Mouse (Mus musculus): ENCODE data around the gene Pdhb.

Gene Pdhb

DNA sequence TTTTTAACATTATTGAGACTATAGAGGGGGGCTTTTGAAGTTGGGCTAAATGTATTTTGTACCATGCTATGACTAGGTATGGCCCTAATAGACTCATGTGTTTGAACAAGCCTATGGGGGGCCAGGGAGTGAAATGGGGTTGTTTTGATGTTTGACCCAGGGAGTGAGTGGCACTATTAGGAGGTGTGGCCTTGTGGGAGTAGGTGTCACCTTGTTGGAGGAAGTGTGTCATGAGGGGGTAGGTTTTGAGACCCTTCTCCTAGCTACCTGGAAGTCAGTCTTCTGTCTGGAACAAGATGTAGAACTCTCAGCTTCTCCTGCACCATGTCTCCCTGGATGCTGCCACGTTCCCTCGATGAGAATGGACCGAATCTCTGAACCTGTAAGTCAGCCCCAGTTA, 17.7 kb upstream of the Pdhb start:
- DNase-seq = no peak

DNA sequence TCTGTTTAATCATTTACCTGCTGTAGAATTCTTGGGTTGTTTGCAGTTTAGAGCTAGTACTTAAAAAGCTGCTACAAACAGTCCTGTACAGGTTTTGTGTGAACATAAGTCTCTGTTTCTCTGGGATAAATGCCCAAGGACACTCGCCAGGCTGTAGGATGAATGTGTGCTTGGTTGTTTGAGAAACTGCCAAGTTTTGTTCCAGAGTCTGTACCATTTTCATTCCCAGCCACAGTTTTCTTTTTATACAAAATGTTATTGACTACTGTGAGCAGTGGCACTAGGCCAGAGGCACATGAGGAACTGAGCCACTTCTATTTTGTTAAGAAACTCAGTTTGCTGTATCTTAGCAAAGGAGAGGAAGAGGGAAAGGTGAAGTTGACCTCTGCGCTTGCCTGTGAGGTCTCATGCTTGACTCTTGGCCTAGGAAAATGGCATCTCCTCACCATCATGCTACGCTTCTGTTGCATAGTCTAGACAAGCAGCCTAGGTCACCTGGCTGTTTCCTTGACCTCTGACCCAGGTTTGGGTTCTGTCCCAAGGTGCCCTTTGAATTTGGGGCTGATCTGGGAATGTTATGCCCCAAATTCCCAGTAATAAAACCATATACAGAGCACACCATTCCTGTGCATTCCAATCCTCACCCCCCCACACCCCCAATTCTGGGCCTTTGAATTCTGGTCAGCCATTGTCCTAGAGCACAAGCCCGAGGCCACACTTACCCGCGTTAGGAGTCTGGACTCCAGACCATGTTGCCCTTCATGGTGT, 13.6 kb upstream of the Pdhb start:
- DNase-seq = no peak

DNA sequence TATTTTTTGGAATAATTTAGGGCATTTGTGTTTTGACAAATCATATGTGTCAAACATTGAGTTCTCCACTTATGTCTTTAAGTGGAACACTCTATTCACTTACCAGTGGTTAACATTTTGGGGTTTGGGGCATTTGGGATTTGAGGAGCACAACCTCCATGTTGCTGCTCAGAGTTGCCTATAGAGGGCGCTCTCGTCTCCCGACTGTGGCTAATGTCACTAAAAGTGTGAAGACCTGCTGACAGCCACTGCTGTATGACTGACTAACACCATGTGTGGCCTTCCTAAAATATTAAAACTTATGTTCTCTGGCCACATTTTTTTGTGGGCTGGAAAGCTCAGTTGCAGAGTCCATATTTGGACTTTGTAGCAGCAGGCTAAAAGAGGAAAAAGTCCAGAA, 10.5 kb upstream of the Pdhb start:
- no peak for DNase-seq

DNA sequence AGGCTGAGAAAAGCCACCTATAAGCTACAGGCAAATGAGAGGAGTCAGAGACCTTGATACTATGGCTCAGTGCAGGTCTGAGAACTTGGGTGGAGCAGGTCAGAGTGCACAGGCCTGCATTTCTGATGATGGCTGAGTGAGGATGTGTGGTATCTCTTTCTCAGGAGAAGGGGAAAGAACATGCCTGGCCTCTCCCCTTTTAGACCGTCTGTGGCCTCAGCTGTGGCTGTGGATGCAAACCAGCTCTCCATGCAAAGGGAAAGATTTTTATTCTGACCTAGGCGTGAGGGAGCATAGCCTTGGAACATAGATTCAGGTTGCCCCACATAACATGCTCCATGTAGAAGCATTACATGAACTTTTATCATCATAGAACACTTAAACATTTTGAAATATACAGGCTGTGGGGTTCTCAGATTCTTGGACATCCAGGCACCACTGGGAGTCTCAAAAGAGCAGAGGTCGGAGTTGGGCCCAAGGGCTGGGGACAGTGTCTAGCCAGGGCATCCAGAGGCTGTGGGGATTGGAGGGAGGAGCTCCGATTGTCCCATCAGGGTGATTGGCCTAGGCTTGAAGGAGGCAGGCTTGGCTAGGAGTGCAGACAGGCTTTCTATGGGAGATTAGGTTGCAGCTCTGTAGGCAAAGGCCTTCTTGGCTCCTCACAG, 7.7 kb upstream of the Pdhb start:
- DNase-seq = no peak

DNA sequence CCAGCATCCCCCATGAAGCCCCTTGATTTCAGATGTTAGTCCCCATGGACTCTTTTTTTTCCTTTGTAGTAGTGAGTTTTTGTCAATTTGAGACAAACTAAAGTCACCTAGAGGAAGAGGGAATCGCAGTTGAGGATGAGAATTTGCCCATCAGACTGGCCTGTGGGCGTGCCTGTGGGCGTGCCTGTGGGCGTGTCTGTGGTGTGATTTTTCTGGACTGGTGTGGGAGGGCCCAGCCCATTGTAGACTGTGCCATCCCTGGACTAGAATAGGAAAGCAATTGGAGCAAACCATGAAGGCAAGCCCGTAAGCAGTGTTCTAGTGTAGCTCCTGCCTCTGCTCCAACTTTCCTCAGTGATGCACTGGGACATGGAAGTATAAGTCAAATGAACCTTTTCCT, 3.4 kb upstream of the Pdhb start:
- no peak for DNase-seq

DNA sequence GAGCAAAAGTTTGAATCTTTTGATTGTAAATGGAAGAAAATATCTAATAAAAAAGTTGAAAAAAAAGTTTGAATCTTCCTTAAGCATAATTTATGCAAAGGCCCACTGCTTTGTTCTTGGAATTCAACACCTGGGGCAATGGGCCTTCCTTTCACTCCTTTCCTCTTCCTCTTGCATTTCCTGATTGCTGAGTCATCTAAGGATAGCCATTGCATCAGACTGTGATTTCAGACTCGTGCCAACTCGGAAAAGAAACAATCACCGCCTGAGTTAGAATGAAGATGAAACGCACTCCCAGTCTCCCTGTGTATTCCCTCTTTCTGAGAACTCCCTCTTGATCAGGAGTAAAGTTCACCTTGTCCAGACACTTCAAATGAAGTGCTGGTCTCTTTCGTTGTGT, 1.8 kb upstream of the Pdhb start:
- no peak for DNase-seq

DNA sequence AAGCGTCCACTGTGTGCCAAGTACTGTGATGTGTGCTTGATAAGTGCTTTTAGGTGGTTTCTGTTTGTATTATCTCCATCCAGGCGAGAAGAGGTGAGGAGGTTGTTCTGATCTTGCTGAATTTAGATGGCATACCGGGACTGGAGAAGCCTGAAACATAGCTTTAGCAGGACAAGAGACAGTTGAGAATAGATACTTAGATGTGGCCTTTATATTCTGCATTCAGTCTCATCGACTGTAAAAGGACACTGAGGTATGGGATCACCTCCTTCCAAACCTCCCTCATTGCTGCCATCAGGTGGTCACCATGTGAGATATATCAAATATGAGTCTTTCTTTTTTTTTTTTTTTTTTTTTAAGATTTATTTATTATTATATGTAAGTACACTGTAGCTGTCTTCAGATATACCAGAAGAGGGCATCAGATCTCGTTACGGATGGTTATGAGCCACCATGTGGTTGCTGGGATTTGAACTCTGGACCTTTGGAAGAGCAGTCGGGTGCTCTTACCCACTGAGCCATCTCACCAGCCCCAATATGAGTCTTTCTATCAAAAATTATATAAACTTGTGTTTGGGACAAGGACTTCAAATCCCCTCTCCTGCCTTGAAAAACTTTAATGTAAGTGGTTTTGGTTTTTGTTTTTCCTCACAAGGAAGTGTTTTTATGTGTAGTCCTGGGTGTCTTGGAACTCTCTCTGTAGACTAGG, 871 bp upstream of the Pdhb start:
- peak; percentile 61 for DNase-seq

DNA sequence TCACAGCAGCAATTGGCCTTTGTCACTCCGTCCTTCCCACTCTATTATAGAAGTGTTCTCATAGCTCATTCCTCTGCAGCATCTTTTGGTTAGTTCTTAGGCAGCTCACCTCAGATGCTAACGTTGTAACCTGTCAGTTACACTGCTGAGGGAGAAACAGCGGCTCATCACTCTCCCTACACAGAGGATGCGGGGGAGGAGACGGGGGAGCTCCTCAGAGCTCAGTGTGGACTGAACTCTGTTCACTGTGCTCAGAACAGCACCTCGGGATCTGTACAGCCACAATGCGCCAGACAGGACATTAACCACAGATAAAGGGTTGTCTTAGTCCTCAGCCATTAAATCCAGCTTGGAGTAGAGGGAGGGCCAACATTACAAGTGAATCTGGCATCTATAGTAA, 8.4 kb downstream of the Pdhb start:
- DNase-seq = no peak

DNA sequence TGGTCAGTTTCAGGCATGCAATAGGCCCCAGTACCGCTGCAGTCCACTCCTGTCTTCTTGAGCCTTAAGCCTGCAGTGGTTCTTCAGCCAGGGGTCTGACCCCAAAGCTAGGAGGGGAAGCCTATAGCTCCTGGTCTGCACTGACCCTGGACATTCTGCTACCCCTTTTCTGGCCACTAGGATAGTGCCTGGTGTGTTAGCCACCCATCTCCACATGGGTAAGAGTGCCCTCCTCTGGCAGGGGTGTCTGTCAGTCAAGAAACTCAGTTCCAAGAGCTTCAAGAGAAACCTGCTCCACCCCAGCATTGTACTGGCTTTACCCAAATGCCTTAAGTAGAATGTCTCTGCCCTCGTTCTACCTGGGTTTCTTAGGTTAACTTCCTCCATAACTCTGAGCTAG, 11.0 kb downstream of the Pdhb start:
- no peak for DNase-seq

DNA sequence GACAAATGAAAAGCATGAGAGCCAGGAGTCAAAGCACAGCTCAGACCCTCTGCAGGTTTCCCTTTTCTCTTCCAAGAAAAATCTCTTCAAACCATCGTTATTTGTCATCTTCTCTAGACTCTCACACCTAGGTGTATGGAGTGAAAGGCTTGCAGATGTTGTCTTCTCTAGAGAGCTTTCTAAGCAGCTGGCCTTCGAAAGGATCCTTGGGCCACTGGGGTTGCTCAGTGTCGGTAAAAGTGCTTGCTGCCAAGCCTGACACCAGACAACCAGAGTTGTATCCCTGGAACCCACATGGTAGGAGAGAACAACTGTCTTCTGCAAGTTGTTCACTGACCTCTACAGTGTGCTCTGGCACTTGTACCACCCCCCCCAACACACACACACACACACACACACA, 13.7 kb downstream of the Pdhb start:
- DNase-seq = no peak

DNA sequence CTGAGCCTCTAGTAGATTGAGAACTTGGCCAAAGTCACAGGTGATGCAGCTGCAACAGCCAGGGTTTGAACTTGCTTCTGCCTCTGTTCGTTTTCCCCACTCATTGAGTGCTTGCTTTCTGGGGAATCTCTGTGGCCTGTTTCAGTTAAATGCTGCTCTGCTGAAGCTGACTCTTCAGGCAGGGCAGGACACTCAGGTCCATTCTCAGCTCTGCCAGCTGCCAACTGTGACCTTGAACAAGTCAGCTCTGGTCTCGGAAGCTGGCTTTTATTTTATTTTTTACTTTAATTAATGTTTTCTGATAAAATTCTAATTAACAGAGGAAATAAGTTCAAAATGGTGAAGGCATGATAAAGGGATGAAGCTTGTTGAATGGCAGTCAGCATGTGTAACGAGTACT, 14.1 kb downstream of the Pdhb start:
- DNase-seq = no peak

DNA sequence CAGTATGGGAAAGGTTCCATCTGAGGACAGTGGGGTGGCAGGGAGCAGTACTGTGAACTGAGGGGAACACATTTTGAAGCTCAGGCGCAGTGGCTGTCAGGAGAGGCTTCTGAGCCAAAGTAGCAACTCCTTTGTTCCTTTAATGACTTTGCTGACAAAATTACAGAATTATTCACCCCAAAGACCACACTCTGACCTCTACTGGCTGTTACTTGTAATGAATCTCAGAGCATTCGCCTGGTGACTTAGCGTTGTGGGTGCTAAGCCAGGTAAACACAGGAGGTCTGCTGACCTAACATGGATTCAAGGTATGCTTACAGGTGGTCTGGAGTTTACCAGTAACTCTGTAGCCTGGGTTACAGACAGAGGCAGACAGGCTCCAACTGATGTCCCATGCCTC, 15.9 kb downstream of the Pdhb start:
- no peak for DNase-seq

DNA sequence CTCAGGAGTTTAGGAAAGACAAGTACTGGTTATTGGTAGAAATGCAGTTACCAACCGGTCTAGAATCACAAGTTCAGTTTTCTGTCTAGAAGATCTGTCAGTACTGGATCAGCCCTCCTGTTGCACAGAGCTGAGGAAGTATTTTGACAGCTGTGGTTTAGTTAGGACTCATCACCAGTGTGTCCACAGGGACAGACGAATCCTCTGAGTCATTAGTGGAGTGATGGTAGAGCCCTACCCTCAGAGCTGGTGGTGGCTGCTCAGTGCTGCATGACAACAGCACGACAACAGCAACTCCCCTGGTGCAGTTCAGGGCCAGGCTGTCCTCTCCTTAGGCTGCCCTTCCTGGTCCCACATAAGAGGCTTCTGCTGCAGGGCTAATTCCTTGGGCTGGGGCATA, 18.8 kb downstream of the Pdhb start:
- no peak for DNase-seq

DNA sequence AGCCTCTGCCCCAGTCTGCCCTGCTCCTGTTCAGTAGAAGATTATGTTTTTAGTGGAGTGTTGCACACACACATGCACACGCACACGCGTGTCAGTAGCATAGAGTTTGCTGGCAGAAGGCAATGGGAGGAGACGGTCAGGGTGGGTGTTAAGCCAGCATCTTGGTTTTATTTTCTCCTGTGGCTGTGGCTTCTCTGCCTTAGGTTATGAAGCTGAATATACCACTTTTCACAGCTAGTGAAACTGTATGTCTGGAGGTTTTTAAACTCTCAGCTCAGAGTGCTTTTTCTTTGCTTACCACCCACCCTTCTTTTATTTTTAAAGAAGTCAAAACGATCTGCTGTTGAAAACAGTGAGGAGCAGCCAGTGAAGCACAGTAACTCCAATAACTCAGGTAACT, 21.1 kb downstream of the Pdhb start:
- DNase-seq = no peak

DNA sequence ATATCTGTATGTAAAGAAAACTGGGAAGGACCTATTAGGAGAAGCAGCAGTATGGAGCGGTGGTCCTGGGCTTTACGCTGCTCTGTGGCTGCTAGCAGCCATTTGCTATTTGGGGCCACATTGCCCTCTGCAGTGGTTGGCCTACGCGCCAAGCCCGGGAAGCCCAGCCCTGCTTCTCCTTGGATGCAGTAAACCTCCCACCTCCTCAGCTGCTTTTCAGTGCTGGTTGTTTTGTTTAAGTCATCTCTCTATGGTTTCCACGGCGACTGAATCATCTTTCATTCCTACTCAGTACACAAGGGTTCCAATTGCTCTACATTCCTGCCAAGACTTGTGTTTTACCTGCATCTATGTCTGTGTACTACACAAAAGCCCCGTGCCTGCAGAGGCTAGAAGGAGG, 24.0 kb downstream of the Pdhb start:
- DNase-seq = no peak

DNA sequence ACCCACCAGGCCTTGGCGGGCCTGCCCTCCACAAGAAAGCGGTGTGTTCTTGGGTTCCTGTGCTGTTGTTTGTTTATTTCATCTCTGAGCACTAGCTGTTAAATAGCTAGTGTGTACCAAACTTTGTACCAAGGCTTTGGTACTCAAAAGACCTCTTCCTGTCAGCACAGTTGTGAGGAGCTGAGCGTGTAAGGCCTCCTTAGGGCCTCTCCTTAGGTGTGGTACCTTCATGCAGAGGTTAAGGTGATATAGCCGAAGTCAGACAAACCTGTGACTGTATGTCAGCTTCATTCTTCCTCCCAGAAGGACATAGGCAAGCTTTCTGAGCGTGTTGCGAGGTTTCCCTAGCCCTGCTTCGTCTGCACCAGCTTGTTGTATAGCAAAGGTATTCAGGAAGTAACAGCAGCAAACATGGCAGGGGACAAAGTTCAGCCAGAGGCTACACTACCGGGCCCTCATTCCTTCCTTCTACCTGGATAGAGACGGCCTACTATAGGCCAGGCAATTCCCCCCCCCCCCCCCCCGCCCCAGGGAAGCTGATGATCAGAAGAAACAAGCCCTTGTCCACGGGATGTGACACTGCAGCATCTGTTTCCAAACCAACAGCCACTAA, 26.1 kb downstream of the Pdhb start:
- DNase-seq = no peak

DNA sequence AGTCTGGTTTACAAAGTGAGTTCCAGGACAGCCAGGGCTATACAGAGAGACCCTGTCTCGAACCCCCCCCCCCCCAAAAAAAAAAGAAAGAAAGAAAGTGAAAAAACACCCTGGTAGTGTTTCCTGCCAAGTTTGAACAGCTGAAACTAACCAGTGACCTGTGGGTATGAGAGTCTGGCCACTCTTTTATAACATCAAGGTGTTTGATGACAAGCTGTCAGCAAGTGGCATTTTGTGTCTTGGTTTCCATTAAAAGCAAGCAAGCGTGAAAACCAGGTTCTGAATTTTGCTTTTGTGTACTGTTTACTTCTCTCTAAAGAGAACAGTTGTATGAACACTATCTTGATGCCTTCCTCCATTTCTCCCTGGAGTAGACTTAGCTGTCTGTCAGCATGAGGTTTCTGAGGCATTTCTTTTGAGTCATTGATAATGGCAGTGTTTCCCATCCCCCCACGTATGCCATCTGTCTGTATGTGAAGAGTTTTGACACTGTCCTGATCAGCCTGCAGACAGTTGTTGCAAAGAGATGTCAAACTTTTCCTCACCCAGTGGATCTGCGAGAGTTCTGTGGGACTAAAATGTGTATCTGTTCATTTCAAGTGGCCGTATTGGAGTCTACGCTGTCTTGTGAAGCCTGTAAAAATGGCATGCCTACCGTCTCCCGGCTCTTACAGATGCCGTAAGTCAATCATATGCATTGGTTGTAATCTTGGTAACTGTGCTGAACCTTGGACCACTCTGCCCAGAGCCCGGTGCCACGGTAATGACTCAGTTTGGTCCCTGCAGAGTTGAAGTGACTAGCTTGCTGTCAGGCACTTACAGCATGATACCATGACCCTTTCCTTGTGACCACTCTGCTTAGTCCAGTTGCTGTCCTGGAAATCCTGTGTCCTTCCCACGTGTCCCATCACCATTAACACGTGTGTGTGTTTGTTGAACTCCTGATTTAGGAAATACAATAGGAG, 26.9 kb downstream of the Pdhb start:
- DNase-seq = no peak

DNA sequence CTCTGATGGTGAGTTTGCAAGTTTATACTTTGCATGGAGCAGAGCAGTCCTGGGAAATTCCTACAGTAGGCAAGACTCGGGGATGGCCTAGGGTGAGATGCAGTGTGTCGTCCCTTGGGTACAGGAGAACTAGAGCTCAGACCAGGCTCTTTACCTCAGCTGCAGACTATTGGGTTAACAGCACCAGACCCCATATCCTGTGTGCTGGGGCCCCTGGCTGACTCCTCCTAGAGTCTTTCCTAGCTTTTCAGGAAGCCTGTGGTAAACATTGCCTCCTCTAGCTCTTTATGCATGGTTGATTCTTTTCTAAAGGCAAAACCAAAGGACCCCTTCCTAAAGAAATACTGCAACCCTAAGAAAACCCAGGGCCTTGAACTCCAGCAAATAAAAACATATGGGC, 31.7 kb downstream of the Pdhb start:
- no peak for DNase-seq

DNA sequence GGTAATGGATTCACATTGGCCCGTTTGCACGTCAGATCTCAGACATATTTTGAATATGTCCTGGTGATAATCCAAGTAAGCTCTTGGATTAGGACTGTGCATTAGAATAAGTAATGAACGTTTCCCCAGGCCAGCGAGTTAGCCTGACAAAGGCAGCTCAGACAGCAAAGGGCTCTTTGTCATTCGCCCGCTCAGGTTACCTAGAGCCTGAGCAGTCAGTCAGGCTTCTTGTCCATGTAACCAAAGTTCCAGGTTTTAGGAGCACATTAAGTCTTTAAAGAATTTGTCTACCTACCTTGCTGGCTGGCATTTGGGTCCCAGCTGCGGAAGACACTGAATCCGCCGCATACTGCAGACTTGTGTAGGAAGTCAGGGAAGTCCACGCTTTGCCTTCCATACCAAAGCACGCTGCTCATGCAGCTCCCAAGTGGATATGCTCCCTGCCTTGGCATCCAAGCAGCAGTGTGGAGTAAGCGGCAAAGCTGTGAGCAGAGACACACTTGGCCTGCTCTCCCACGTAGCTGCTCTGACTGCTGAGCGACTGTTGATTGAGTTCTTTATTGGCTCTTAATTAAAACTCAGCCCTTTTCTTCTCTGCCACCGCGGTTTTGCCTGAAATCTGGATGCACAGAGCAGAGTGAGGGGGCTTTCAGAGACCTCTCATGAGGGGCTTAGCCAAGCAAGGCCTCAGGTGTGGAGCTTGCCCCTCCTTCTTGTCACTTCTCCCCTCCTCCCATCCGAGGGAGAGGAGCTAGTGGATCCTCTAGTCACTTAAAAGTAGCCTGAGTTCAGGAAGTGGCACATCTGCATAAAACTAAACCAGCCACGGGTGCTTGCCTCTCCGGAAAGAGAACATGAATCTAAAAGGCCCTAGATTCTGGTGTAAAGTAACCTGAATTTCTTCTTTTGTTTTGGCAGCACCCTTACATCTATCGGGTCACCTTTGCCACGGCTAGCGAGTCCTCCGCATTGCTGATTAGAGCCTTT, 32.8 kb downstream of the Pdhb start:
- DNase-seq = no peak

DNA sequence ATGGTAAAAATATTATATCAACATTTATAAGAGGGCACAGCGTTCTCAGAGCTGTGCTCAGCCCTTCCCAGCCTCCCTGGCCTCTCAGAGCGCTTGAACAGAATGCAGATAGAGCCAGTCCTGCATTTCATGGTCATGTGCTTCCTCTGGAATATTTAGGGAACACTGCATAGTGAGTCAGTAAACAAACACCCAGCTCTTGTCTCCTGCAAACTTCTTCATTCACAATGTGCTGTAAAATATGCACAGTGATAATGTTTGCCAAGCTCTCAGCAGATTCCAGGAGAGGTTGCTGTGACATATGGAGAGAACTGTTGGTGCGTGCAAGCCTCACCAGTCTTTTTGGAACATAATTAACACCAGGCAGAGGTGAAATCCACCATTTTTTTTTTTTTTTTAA, 37.7 kb downstream of the Pdhb start:
- DNase-seq = peak; percentile 39

DNA sequence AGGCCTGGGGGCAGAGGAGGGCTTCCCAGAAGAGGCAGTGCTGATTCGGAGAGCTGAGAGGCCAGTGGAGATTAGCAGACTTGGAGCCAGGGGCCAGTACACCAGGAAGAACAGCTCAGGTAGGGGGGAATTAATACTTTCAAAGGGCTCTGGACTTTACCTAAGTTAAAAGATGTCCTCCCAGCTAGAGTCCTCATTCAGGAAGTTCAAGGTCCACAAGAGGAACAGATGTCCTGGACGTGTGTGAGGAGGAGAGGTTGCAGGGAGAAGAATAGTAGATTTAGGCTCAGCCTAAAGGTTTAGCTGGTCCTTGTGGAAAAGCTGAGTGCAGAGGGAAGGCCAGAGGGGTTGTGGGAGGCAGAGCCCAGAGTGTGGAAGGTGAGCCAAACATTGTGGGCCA, 38.6 kb downstream of the Pdhb start:
- no peak for DNase-seq

All from cerebellum, adult 8-10 months (tissue).